Mouse (Mus musculus) forebrain, embryonic 15.5 days (tissue): Measurements from ENCODE around the gene Sult5a1. TPM values are rescaled to one million over a fixed set of nuclear protein-coding genes. Genes with fewer than 3 reads are reported as not detected.

ENCODE experiments used
- microRNA-seq: library from miRNA; unstranded; fragments of <30 nt; microRNA quantifications from one replicate; pipeline ENCODE4, GENCODE M21; 2016
- polyA plus RNA-seq: library from polyadenylated mRNA; unstranded; fragments of >200 nt; fragmentation: Nextera tagmentation; extraction: Ambion mirVana; gene quantifications from 2 replicates; pipeline ENCODE4 v1.2.1, GENCODE M21; 2015

Sult5a1 gene
- polyA plus RNA-seq, 1 experiment from 2014 or later: 0.69 TPM

Small RNAs within 50 kb of the gene (microRNA-seq; reads per million reads assigned to microRNA genes)
- gene Mir7079 (not detected), gene Mir7080 (not detected)

Other genes with a start within 250 kb of the Sult5a1 start
- 53.3 and 76.2 TPM in 2 replicates for gene Ankrd11, start 116.0 kb downstream of the Sult5a1 start, polyA plus RNA-seq
- 47.0 and 47.2 TPM in 2 replicates for gene Spg7, start 95.4 kb downstream of the Sult5a1 start, polyA plus RNA-seq
- gene Rpl13, start 56.0 kb downstream of the Sult5a1 start, polyA plus RNA-seq: 886 and 899 TPM in 2 replicates
- 2.5 and 3.2 TPM in 2 replicates for gene Cpne7, start 40.9 kb downstream of the Sult5a1 start, polyA plus RNA-seq
- 0.11 TPM in 1 of 2 replicates, not detected in the other for gene Dpep1, start 27.9 kb upstream of the Sult5a1 start, polyA plus RNA-seq
- 229 and 239 TPM in 2 replicates for gene Chmp1a, start 54.4 kb upstream of the Sult5a1 start, polyA plus RNA-seq
- 5.0 and 5.1 TPM in 2 replicates for gene Spata33, start 54.5 kb upstream of the Sult5a1 start, polyA plus RNA-seq
- 45.9 and 49.2 TPM in 2 replicates for gene Cdk10, start 66.5 kb upstream of the Sult5a1 start, polyA plus RNA-seq
- 4.0 and 4.8 TPM in 2 replicates for gene Spata2l, start 77.9 kb upstream of the Sult5a1 start, polyA plus RNA-seq
- gene Zfp276, start 95.9 kb upstream of the Sult5a1 start, polyA plus RNA-seq: 26.1 and 26.5 TPM in 2 replicates
- 46.8 and 47.2 TPM in 2 replicates for gene Vps9d1, start 96.0 kb upstream of the Sult5a1 start, polyA plus RNA-seq
- gene Fanca, start 160.3 kb upstream of the Sult5a1 start, polyA plus RNA-seq: 15.2 and 15.3 TPM in 2 replicates
- 32.9 and 33.0 TPM in 2 replicates for gene Spire2, start 174.4 kb upstream of the Sult5a1 start, polyA plus RNA-seq
- gene Tcf25, start 215.4 kb upstream of the Sult5a1 start, polyA plus RNA-seq: 252 and 259 TPM in 2 replicates
- gene Mc1r, start 248.8 kb upstream of the Sult5a1 start, polyA plus RNA-seq: 0.15 and 0.23 TPM in 2 replicates